Mouse (Mus musculus) heart, adult 2 months (tissue): Measurements from ENCODE around the gene Pheta2.
A peak's percentile ranks its signal among the peaks of the same experiment; 100 is the strongest.

ENCODE experiments used
- EP300 ChIP-seq: fragments of 200-500 bp; IDR thresholded peaks from 2 replicates; pipeline ENCODE4 v1.6.1; 2011; ENCODE audit warnings: low read depth, low read length, control low read depth; ENCODE audit not compliant: insufficient read depth
- POLR2A ChIP-seq: fragments of 200-500 bp; IDR thresholded peaks from 2 replicates; pipeline ENCODE4 v1.6.1; 2011; ENCODE audit warnings: mild to moderate bottlenecking, low read depth, low read length, control low read depth; ENCODE audit not compliant: insufficient read depth

GRCm38 (mm10) chr15:82379871-82380713 is 41.4 kb downstream of the Pheta2 start, which contains the start of gene Cyp2d22:
- TF ChIP-seq POLR2A (peak; percentile 85), EP300 (no peak)
